Mouse (Mus musculus) forebrain, postnatal 0 days (tissue): ENCODE measurements at regions not wholly inside any gene's neighbourhood (a gene's known extent, or its start where the extent isn't known, plus 50 kb on each side); places are given as distances from the start of the nearest gene placed in this dataset.

Source experiments
- ATAC-seq: fragments of 200-750 bp; cut with Nextera tagmentation; 2 replicates; pipeline ENCODE4 v1.8.0; 2017; ENCODE audit warnings: mild to moderate bottlenecking, moderate library complexity
- DNase-seq: peaks from one replicate; pipeline ENCODE4 v3.0.0-alpha.2; 2015
- H3K27ac ChIP-seq: fragments of 300-500 bp; sonication (generic); 2 replicates; pipeline ENCODE4 v1.5.1; 2014; ENCODE audit warnings: low read depth, mild to moderate bottlenecking, antibody characterized with exemption, low read length, moderate library complexity, mixed read lengths
- H3K27me3 ChIP-seq: fragments of 300-500 bp; sonication (generic); 2 replicates; pipeline ENCODE4 v1.6.1; 2014; ENCODE audit warnings: mild to moderate bottlenecking, low read length, mixed read lengths; ENCODE audit not compliant: insufficient read depth
- H3K36me3 ChIP-seq: fragments of 300-500 bp; sonication (generic); 2 replicates; pipeline ENCODE4 v1.6.1; 2014; ENCODE audit warnings: mild to moderate bottlenecking, moderate library complexity; ENCODE audit not compliant: insufficient read depth
- H3K4me1 ChIP-seq: fragments of 300-500 bp; sonication (generic); 2 replicates; pipeline ENCODE4 v1.6.1; 2014; ENCODE audit warnings: antibody characterized with exemption; ENCODE audit not compliant: insufficient read depth
- H3K4me2 ChIP-seq: fragments of 300-500 bp; sonication (generic); 2 replicates; pipeline ENCODE4 v1.6.1; 2014; ENCODE audit warnings: low read depth, mild to moderate bottlenecking, moderate library complexity
- H3K4me3 ChIP-seq: fragments of 300-500 bp; sonication (generic); 2 replicates; pipeline ENCODE4 v1.5.1; 2014; ENCODE audit warnings: low read depth, low read length, mixed read lengths
- H3K9ac ChIP-seq: fragments of 300-500 bp; sonication (generic); 2 replicates; pipeline ENCODE4 v1.6.1; 2014; ENCODE audit warnings: mild to moderate bottlenecking
- H3K9me3 ChIP-seq: fragments of 300-500 bp; sonication (generic); 2 replicates; pipeline ENCODE4 v1.6.1; 2016; ENCODE audit warnings: low read length
- CTCF ChIP-seq: sonication (generic); IDR thresholded peaks from 2 replicates; pipeline ENCODE4 v1.5.1; 2016; ENCODE audit warnings: antibody characterized with exemption, control low read depth, low read depth
- WGBS: fragments of 180-500 bp; shearing (Covaris S2); extraction: QIAGEN DNeasy Blood & Tissue Kit; methylation state at CpG from one replicate; pipeline ENCODE4 v1.1.7; 2014; 5-methylcytosine and 5-hydroxymethylcytosine counted together

- Histone ChIP-seq H3K4me1 (no peaks in the 10 kb centered on the region), H3K9me3 (no peaks in the 10 kb centered on the region), H3K4me3 (no peak overlapping the region), H3K27me3 (no peaks in the 10 kb centered on the region), H3K4me2 (no peak overlapping the region), H3K36me3 (no peaks in the 10 kb centered on the region), H3K27ac (no peak overlapping the region), H3K9ac (no peak overlapping the region)
- no peak for DNase-seq
- TF ChIP-seq CTCF, result no peak
- 74% methylated on average over 7 of the region's 7 CpGs for WGBS
- no peak for ATAC-seq
Measured at GRCm38 (mm10) chr2:117710173-117710813, 367.5 kb upstream of the Rasgrp1 start.

- no peaks in the 10 kb centered on the region for H3K27me3 ChIP-seq
- H3K36me3 ChIP-seq, result no peaks in the 10 kb centered on the region
- whole genome bisulfite sequencing, result 89% methylated on average over 4 of the region's 4 CpGs
- DNase-seq (no peak), ATAC-seq (no peak)
- no peaks in the 10 kb centered on the region for H3K4me1 ChIP-seq
- H3K4me3 ChIP-seq, result no peak overlapping the region
- H3K9ac ChIP-seq, result no peak overlapping the region
- no peak for TF ChIP-seq CTCF
- H3K9me3 ChIP-seq, result no peaks in the 10 kb centered on the region
- H3K27ac ChIP-seq, result no peak overlapping the region
- no peak overlapping the region for H3K4me2 ChIP-seq
Measured at GRCm38 (mm10) chr2:117724066-117724465, 381.3 kb upstream of the Rasgrp1 start.

- H3K9ac ChIP-seq, result no peak overlapping the region
- WGBS, result 73% methylated on average over 2 of the region's 2 CpGs
- H3K27ac ChIP-seq, result no peak overlapping the region
- H3K27me3 ChIP-seq, result no peaks in the 10 kb centered on the region
- no peak overlapping the region for H3K4me2 ChIP-seq
- ATAC-seq (no peak), DNase-seq (no peak)
- no peaks in the 10 kb centered on the region for H3K4me1 ChIP-seq
- TF ChIP-seq CTCF, result no peak
- no peaks in the 10 kb centered on the region for H3K9me3 ChIP-seq
- no peak overlapping the region for H3K4me3 ChIP-seq
- H3K36me3 ChIP-seq, result no peaks in the 10 kb centered on the region
Measured at GRCm38 (mm10) chr2:117731253-117731652, 380.4 kb upstream of the Thbs1 start.

GRCm38 (mm10) chr2:117742413-117742812 lies 369.3 kb upstream of the Thbs1 start:
- no peak for ATAC-seq
- Histone ChIP-seq H3K27me3 (no peaks in the 10 kb centered on the region), H3K36me3 (no peaks in the 10 kb centered on the region)

GRCm38 (mm10) chr2:117743901-117744300 lies 367.8 kb upstream of the Thbs1 start:
- Histone ChIP-seq H3K4me2 (no peak overlapping the region), H3K4me3 (no peak overlapping the region), H3K27ac (no peak overlapping the region), H3K36me3 (no peaks in the 10 kb centered on the region), H3K9me3 (no peaks in the 10 kb centered on the region), H3K9ac (no peak overlapping the region), H3K4me1 (no peaks in the 10 kb centered on the region), H3K27me3 (no peaks in the 10 kb centered on the region)
- TF ChIP-seq CTCF, result no peak
- 82% methylated on average over 1 of the region's 1 CpGs for WGBS
- ATAC-seq (no peak), DNase-seq (no peak)

More at GRCm38 (mm10) chr2:117742413-117742812, 369.3 kb upstream of the Thbs1 start:
- no peak overlapping the region for H3K4me3 ChIP-seq
- no peak overlapping the region for H3K4me2 ChIP-seq
- no peak for TF ChIP-seq CTCF
- no peaks in the 10 kb centered on the region for H3K9me3 ChIP-seq
- H3K4me1 ChIP-seq, result no peaks in the 10 kb centered on the region
- no peak for DNase-seq
- H3K27ac ChIP-seq, result no peak overlapping the region
- H3K9ac ChIP-seq, result no peak overlapping the region

GRCm38 (mm10) chr2:117745767-117746166 lies 365.9 kb upstream of the Thbs1 start:
- no peaks in the 10 kb centered on the region for H3K27me3 ChIP-seq
- H3K4me3 ChIP-seq, result no peak overlapping the region
- 70% methylated on average over 2 of the region's 2 CpGs for WGBS
- no peaks in the 10 kb centered on the region for H3K9me3 ChIP-seq
- TF ChIP-seq CTCF, result no peak
- H3K4me2 ChIP-seq, result no peak overlapping the region
- ATAC-seq (no peak), DNase-seq (no peak)
- H3K27ac ChIP-seq, result no peak overlapping the region
- no peaks in the 10 kb centered on the region for H3K4me1 ChIP-seq
- no peak overlapping the region for H3K9ac ChIP-seq
- no peaks in the 10 kb centered on the region for H3K36me3 ChIP-seq

- Histone ChIP-seq H3K9ac (no peak overlapping the region), H3K27me3 (no peaks in the 10 kb centered on the region), H3K9me3 (no peaks in the 10 kb centered on the region), H3K36me3 (no peaks in the 10 kb centered on the region), H3K4me1 (no peaks in the 10 kb centered on the region), H3K4me2 (no peak overlapping the region), H3K27ac (no peak overlapping the region), H3K4me3 (no peak overlapping the region)
- ATAC-seq, result no peak
- no peak for DNase-seq
- WGBS, result 86% methylated on average over 3 of the region's 3 CpGs
- no peak for TF ChIP-seq CTCF
Measured at GRCm38 (mm10) chr2:117747136-117747535, 364.5 kb upstream of the Thbs1 start.
